Mouse (Mus musculus): ENCODE results near the gene Has3.

DNA sequence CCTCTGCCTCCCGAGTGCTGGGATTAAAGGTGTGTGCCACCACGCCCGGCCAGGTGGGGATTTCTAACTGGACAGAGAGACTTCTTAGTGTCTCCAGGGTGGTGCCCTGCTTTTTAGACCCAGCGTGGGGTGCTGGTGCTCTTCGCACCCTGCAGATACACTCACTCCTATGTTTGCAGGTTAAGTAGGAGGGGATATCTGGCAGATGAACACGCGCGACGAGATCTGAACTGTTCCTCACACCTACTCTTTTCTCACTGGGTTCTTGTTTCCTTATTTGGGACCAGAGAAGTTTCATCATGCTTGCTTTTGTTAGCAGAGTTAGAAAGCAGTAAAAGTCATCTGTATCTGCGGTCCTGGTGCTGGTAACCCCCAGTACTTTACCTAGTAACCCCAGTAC is 43.6 kb downstream of the Has3 start:
- TF ChIP-seq CTCF (IDR thresholded peaks at IDR 0.05; ENCODE audit: borderline replicate concordance, insufficient read depth, low read length) (no peak), POLR2A (IDR thresholded peaks at IDR 0.05; ENCODE audit: low read depth, low read length) (no peak)

Data from embryonic fibroblast, embryonic 13.5 days (primary cell).